Mouse (Mus musculus) left cerebral cortex, adult 18-20 months (tissue): ENCODE data around the gene Stn1. TPM values are rescaled to one million over a fixed set of nuclear protein-coding genes. Genes with fewer than 3 reads are reported as not detected.

ENCODE experiments used
- DNase-seq, 2 experiments: peaks; one replicate each; pipeline ENCODE4 v3.0.0; 2021 to 2022; ENCODE audit warnings: low spot score in 2 of 2, mixed read lengths in 1 of 2
- total RNA-seq, 2 experiments: library from RNA; stranded (reverse); gene quantifications; 2 replicates each; pipeline ENCODE4 v1.2.3; 2021

Gene Stn1
- total RNA-seq, 2 experiments from 2014 or later = 24.9 to 25.3 TPM

DNA sequence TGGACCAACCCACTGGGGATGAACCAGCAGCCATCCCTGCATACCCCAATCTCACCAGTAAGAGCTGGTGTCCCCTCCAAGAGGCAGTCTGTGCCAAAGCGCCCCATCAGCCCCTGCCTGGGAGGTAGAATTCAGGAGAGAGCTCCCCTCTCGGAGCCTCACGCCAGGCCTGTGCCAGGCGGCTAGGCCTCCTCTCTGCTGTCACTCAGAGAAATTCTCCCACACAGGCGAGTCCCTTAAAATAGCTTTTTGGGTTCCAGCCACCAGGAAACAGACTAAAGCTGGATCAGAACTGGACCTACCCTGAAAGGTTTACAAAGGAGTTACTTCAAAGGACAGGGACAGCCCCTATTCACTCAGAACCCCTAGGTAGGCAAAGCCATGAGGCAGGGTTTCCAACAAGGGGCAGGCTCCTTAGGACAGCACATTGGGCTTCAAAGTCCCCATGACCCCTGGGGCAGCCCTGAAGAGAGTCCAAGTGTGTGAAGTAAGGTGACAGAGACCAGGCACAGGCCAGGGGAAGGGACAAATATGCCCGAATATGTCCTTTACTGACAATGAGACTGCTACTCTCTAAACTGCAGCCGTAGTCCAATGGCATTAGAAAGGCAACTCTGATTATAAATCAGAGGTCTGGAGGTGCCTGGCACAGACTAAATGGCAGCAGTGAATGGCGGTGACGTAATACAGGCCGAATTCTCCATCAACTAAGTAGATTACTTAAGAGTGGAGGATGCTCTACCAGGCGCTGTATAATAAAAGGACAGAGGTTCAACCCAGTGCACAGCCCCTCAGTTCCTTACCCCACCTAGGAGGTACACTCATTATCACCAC is 82.9 kb downstream of the Stn1 start:
- DNase-seq = peak; percentile 16 to 40

GRCm38 (mm10) chr19:47453352-47453751 is 84.0 kb downstream of the Stn1 start:
- DNase-seq = no peak

DNA sequence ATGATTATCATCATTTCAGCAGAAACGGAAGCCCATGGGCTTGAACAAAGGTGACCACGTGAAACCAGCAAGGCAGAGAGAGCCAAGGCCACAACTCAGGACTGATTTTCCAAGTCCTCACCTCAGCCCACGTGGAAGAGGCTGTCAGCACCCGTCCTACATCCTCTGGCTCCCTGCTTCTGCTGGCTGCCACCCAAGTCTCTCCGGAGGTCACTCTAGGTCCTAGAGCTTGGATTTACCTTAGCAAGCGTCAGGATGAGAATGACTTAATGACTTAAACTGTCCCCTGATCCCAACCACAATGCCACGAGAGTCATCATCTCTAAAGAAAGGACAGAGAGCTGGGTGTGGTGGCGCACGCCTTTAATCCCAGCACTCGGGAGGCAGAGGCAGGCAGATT is 84.6 kb downstream of the Stn1 start:
- DNase-seq = no peak

DNA sequence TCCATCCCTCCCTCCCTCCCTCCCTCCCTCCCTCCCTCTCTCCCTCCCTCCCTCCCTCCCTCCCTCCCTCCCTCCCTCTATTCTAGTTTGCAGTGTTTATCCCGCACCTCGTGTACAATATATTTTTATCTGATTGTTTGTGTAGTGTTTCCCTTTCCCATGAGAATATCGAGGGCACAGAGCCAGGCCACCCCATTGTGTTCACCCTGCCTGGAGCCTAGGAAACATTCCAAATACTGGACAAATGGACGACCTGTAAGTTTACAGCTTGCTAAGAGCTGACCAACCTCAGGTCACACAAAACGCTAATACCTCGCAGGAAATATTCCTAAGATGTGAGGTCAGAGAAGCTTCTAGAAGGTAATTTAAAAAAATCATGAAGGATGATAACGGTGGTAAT is 85.1 kb downstream of the Stn1 start:
- no peak for DNase-seq

DNA sequence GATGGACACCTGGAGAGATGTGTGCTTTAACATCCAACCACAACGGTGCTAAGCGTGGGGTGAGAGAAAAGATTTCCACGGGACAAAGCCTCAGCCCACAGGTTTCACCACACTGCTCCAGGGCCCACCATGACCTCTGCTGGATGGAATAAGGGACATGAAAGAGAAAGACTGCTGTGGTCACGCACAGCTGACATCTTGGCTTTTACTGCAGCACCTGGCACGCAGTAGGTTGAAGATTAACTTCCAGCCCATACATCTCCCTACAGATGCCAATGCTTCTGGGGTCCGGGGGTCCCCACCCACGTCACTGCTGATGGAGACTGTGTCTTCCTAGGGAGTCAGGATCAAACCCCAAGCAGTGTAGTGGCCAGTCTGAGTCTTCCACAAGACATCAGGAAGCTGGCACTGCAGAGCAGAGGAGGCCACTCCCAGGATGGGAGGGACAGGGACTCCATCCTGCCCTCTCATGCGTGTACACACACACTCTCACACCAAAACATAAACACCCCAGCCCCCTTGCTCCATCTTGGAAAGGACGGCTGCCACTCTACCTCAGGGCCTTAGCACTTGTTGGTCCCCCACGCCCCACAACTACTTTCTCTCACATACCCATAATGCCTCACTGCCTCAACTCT is 85.7 kb downstream of the Stn1 start:
- no peak for DNase-seq

Other genes with a start within 250 kb of the Stn1 start
- gene Sh3pxd2a, start 73.1 kb downstream of the Stn1 start, total RNA-seq = 10 to 100 TPM; 31.8 to 32.4 TPM
- 10 to 100 TPM; 51.2 to 57.1 TPM for gene Slk, start 42.2 kb upstream of the Stn1 start, total RNA-seq
- under 1 TPM; 0.21 to 0.66 TPM for gene Col17a1, start 154.6 kb upstream of the Stn1 start, total RNA-seq
- 10 to 100 TPM; 89.3 to 91.6 TPM for gene Sfr1, start 194.2 kb upstream of the Stn1 start, total RNA-seq